Mouse (Mus musculus) kidney, embryonic 16.5 days (tissue): ENCODE results near the gene Panx2. TPM values are rescaled to one million over a fixed set of nuclear protein-coding genes. Genes with fewer than 3 reads are reported as not detected.
A peak's percentile ranks its signal among the peaks of the same experiment; 100 is the strongest.

ENCODE experiments used
- ATAC-seq: fragments of 200-750 bp; cut with Nextera tagmentation; 2 replicates; pipeline ENCODE4 v1.8.0; 2017; ENCODE audit warnings: moderate TSS enrichment; ENCODE audit not compliant: low FRiP score, low TSS enrichment
- H3K27ac ChIP-seq: fragments of 300-500 bp; sonication (generic); 2 replicates; pipeline ENCODE4 v1.5.1; 2014; ENCODE audit warnings: low read length
- H3K27me3 ChIP-seq: fragments of 300-500 bp; sonication (generic); 2 replicates; pipeline ENCODE4 v1.6.1; 2014; ENCODE audit warnings: low read length, control low read depth, mixed read lengths; ENCODE audit not compliant: insufficient read depth
- H3K36me3 ChIP-seq: fragments of 300-500 bp; sonication (generic); 2 replicates; pipeline ENCODE4 v1.6.1; 2014; ENCODE audit warnings: low read length, control low read depth, mixed read lengths; ENCODE audit not compliant: insufficient read depth
- H3K4me1 ChIP-seq: fragments of 300-500 bp; sonication (generic); 2 replicates; pipeline ENCODE4 v1.6.1; 2014; ENCODE audit warnings: low read length, control low read depth, mixed read lengths; ENCODE audit not compliant: insufficient read depth
- H3K4me2 ChIP-seq: fragments of 300-500 bp; sonication (generic); replicated peaks from 2 replicates; pipeline ENCODE4 v1.6.1; 2014; ENCODE audit warnings: low read depth, low read length
- H3K4me3 ChIP-seq: fragments of 300-500 bp; sonication (generic); 2 replicates; pipeline ENCODE4 v1.5.1; 2014; ENCODE audit warnings: mild to moderate bottlenecking, low read length
- H3K9ac ChIP-seq: fragments of 300-500 bp; sonication (generic); replicated peaks from 2 replicates; pipeline ENCODE4 v1.6.1; 2014; ENCODE audit warnings: low read length
- H3K9me3 ChIP-seq: fragments of 300-500 bp; sonication (generic); 2 replicates; pipeline ENCODE4 v1.6.1; 2016; ENCODE audit warnings: low read length, control low read depth
- WGBS: fragments of 180-500 bp; shearing (Covaris S2); extraction: QIAGEN DNeasy Blood & Tissue Kit; methylation state at CpG from one replicate; pipeline ENCODE4 v1.1.7; 2014; 5-methylcytosine and 5-hydroxymethylcytosine counted together
- polyA plus RNA-seq: library from polyadenylated mRNA; unstranded; fragments of >200 nt; fragmentation: Nextera tagmentation; extraction: Ambion mirVana; gene quantifications from 2 replicates; pipeline ENCODE4 v1.2.1, GENCODE M21; 2015

Panx2 gene
- polyA plus RNA-seq, 1 experiment from 2014 or later, result 0.04 TPM

DNA sequence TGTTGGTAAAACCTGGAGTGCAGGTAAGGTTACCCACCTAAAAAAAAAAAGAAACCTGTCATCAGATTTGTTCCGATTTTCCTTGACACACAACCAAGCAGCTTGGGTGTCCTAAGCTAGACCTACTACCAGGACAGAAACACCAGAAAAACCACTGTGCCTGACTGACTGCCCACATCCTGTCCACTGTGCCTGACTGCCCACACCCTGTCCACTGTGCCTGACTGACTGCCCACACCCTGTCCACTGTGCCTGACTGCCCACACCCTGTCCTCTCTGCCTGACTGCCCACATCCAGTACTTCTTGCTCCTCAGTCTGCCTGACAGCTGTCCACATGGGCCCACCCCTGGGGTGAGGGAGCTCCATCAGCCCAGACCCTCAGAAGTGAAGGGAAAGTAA, 47.4 kb downstream of the Panx2 start:
- H3K9me3 ChIP-seq, result no peaks in the 10 kb centered on the region
- H3K4me3 ChIP-seq, result no peak overlapping the region
- H3K27me3 ChIP-seq, result no peaks in the 10 kb centered on the region
- no peak overlapping the region for H3K9ac ChIP-seq
- no peak overlapping the region for H3K27ac ChIP-seq
- no peak for ATAC-seq
- H3K4me2 ChIP-seq, result no peak overlapping the region
- peaks cover 73% of the 10 kb centered on the region for H3K36me3 ChIP-seq
- WGBS, result 94% methylated on average over 1 of the region's 1 CpGs
- H3K4me1 ChIP-seq, result no peaks in the 10 kb centered on the region

GRCm38 (mm10) chr15:89110147-89110546, 50.6 kb downstream of the Panx2 start:
- Histone ChIP-seq H3K4me3 (no peak overlapping the region), H3K4me2 (no peak overlapping the region), H3K36me3 (peaks cover 66% of the 10 kb centered on the region), H3K27me3 (no peaks in the 10 kb centered on the region), H3K4me1 (no peaks in the 10 kb centered on the region), H3K27ac (no peak overlapping the region), H3K9ac (no peak overlapping the region), H3K9me3 (no peaks in the 10 kb centered on the region)
- 80% methylated on average over 9 of the region's 9 CpGs for WGBS
- no peak for ATAC-seq

DNA sequence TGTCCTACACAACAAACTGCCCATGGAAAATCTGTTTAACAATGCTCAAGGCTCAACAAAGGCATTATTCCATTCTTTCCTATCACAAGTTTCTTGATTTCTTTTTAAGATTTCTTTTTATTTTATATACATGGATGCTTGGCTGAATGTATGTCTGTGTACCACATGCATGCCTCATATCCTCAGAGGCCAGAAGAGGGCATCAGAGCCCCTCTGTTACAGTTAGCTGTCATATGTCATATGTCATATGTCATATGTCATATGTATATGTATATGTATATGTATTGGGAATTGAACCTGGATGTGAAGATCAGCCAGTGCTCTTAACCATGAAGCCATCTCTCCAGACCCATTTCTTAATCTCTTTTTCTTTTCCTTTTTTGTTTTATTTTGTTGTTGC, 58.5 kb downstream of the Panx2 start:
- H3K4me1 ChIP-seq, result peaks cover 20% of the 10 kb centered on the region
- H3K9me3 ChIP-seq, result no peaks in the 10 kb centered on the region
- H3K4me2 ChIP-seq, result no peak overlapping the region
- H3K4me3 ChIP-seq, result no peak overlapping the region
- no peak overlapping the region for H3K9ac ChIP-seq
- no peaks in the 10 kb centered on the region for H3K27me3 ChIP-seq
- H3K36me3 ChIP-seq, result peaks cover 32% of the 10 kb centered on the region
- no peak for ATAC-seq
- H3K27ac ChIP-seq, result no peak overlapping the region

DNA sequence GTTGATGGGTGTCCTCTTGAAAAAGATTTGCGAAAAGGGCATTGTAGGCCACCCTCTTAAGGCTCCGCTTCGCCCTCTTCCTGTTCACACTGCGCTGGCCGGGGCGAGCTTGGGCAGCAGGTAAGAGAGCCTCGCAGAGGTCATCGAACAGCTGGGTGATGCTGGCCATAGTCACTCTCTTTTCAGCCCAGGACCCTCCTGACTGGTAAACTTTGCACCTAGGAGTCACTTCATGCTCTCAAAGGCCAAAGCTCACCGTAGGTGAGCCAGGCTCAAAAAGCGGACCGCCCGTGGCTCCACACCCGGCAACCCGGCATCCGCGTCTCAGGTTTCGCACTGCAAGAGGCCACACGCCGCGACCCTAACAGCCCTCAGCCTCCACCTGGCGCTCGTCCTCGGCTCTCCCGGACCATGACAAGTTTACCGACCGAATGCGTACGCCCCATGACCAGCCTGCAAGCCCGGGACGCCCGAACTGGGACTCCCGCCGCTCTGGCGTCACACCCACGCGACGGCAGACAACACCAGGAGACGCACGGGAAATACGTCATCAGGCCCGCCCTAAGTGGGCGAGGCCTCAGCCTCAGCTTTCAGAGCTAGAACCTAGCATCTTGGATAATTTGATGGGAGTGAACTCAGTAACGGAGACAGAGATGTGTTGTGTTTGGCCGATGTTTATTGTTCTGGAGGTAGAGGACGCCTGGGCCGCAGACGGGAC, 63.3 kb downstream of the Panx2 start, which contains the start of gene Tubgcp6:
TSS of gene Tubgcp6 (minus strand) at position 464 of the 718 bp plus-strand sequence.
- peak within 1 kb of the TSS; percentile 92 for H3K4me2 ChIP-seq
- peak within 1 kb of the TSS; percentile 95 for H3K4me3 ChIP-seq
- ATAC-seq, result peak; percentile 80
- 0% methylated on average over 47 of the region's 47 CpGs for WGBS
- H3K4me1 ChIP-seq, result peaks cover 35% of the 10 kb centered on the region
- H3K9ac ChIP-seq, result peak within 1 kb of the TSS; percentile 85
- peak within 1 kb of the TSS; percentile 74 for H3K27ac ChIP-seq
- H3K36me3 ChIP-seq, result peaks cover 9% of the 10 kb centered on the region; the same call in 1 of the 2 replicates
- no peaks in the 10 kb centered on the region for H3K9me3 ChIP-seq
- H3K27me3 ChIP-seq, result no peaks in the 10 kb centered on the region

Other genes with a start within 250 kb of the Panx2 start
- gene Alg12, start 240.4 kb upstream of the Panx2 start, polyA plus RNA-seq, result 15.7 and 16.9 TPM in 2 replicates
- gene Creld2, start 240.1 kb upstream of the Panx2 start, polyA plus RNA-seq, result 118 and 133 TPM in 2 replicates
- 59.6 and 77.7 TPM in 2 replicates for gene Pim3, start 197.5 kb upstream of the Panx2 start, polyA plus RNA-seq
- not detected in 2 replicates for gene Ttll8, start 105.3 kb upstream of the Panx2 start, polyA plus RNA-seq
- 0.06 TPM in 1 of 2 replicates, not detected in the other for gene Mlc1, start 80.7 kb upstream of the Panx2 start, polyA plus RNA-seq
- 0.31 TPM in 1 of 2 replicates, not detected in the other for gene Mov10l1, start 76.8 kb upstream of the Panx2 start, polyA plus RNA-seq
- 53.8 and 60.3 TPM in 2 replicates for gene Trabd, start 15.4 kb downstream of the Panx2 start, polyA plus RNA-seq
- gene Selenoo, start 29.4 kb downstream of the Panx2 start, polyA plus RNA-seq, result 19.7 and 19.8 TPM in 2 replicates
- 14.7 and 17.8 TPM in 2 replicates for gene Tubgcp6, start 63.4 kb downstream of the Panx2 start, polyA plus RNA-seq
- 23.4 and 25.8 TPM in 2 replicates for gene Hdac10, start 69.0 kb downstream of the Panx2 start, polyA plus RNA-seq
- gene Mapk12, start 81.0 kb downstream of the Panx2 start, polyA plus RNA-seq, result 15.5 and 16.2 TPM in 2 replicates
- 16.0 and 16.4 TPM in 2 replicates for gene Mapk11, start 89.9 kb downstream of the Panx2 start, polyA plus RNA-seq
- 184 and 188 TPM in 2 replicates for gene Plxnb2, start 121.1 kb downstream of the Panx2 start, polyA plus RNA-seq
- gene Dennd6b, start 136.8 kb downstream of the Panx2 start, polyA plus RNA-seq, result 20.4 and 21.9 TPM in 2 replicates
- gene Ppp6r2, start 151.8 kb downstream of the Panx2 start, polyA plus RNA-seq, result 24.0 and 26.7 TPM in 2 replicates